Mouse (Mus musculus) frontal cortex, postnatal 14 days (tissue): Measurements from ENCODE around the gene A830031A19Rik.

Source experiments
- DNase-seq, 2 experiments: peaks; one replicate each; pipeline ENCODE4 v3.0.0; 2022; ENCODE audit warnings: low spot score in 2 of 2

A830031A19Rik gene

DNA sequence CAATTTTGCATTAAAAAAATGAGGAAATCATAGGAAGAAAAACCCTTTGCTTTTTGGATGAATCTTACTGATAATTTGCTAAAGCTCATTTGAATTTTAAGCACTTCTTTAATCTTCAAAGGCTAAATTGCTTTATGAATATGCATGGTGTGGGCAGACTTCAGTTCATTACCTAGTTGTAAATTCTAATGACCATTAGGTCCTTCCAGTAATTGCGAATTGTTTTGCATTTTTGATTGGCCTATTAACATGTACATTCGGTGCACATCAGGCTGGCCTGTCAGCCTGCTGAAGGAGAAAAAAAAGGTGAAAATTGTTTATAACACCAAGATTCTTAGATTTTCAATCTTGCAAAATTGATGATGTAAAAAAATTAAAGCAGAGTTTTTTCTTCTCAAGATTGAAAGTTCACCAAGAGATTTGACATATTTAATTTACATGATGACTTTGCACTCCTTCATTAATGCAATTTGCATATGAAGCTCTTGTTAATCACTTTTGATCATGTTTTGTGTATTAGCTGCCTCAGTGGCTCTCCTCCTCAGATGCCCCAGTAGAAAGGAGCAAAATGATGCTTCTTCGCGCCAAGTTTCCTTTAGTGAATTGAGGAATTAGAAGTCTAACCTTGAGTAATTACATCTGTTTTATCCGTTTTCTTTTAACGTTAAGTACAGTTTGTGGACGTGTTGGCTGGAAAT is 21.0 kb upstream of the A830031A19Rik start:
- DNase-seq = no peak

DNA sequence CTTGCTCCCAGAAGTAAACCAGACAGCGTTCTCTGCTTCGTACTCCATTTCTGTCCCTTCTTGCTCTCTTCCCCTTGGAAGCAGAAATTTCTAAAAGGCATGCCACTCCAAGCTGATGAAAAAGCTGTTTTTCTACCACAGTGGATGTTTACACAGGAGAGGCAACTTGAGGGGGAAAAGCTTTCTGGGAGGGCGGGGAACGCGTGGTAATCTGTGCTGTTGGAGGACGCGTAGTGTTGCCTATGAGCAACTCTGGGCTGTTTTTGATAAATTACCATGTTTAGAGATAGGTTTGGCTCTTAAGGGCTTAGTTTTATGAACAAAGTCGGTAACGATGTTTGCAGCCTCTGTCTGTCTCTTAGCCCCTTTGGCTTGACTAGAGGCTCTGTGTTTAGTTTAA is 20.4 kb upstream of the A830031A19Rik start:
- no peak for DNase-seq

DNA sequence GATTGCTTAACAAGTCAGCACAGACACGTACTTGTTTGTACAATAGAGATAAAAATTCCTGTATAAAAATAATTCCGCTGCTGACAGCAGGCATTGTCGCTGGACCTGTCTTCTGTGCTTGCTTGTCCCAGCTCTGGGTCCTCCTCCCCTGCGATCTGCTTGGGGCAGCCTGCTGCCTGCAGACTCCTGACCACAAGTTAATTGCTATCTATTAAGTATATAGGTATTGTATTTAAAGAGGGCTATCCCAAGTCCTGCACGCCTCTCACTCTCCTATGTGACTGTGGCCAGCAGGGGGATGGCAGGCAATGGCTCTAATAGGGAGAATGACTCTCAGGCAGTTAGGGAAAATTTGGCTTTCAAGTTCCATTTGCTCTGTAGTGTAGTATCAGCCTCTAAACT is 19.2 kb upstream of the A830031A19Rik start:
- no peak for DNase-seq

DNA sequence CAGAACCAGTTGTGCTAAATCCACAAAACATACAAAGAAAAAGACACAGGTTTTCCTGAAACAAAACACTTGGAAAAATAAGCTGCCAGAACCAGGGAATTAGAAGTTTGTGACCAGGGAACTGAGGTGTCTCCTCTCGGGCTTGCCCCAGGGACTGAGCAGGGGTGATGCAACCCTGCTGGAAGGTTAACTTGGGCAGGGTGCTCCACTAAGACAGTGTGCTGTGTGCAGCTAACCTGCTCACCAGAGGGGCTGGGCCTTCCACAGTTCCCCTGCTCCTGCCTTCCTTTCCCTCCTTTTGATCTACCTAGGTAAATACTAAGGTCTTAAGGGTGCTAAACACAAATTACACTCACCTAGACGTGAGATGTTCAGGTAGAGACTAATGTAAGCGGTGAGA is 17.8 kb upstream of the A830031A19Rik start:
- no peak for DNase-seq

DNA sequence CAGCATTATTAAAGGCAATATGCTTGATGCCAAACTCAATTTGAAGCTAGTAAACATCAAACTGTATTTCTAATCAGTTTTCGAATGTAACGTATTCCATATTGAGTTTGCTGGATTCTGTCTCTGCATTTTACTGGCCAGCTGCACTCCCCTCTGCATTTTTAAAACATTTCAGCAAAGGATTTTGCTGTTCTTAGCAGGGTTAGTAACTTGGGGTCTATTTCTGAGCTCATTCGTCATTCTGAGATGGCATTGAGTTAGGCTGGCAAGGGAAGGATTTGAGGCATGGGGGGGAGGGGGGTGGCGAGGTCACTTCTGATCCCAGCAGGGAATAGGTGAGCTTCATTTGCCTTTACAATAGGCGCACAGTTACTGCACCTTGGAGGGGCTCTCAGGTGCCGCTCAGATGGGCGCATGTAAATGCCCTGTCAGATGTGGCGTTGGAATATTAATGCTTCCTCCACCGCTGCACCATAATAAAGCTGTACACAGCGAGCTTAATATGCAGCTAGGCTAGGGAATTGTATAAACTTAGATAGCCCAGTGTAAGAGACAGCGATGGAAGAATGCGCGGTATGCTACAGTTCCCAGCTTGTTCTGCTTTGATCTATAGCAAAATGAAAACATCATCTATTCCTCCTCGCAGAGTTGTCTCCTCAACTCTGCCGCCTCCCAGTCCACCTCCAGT is 16.7 kb upstream of the A830031A19Rik start:
- DNase-seq = no peak

DNA sequence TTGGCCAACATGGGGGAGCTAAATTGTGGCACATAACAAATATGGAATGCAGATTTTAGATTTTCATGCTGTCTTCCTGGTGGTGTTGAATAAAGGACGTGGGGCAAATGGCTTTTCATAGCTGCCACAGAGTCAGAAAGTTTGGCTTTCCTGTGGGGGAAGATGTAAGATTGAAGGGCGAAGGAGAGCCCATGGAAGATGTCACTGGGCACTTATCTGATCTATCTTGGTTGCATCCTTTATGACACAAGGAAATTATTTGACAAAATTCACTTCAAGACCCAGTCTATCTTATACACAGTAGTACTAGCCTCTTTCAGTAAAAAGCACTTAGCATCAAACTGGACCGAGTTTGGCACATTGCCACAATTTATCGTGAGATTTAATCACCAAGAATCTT is 15.6 kb upstream of the A830031A19Rik start:
- no peak for DNase-seq

DNA sequence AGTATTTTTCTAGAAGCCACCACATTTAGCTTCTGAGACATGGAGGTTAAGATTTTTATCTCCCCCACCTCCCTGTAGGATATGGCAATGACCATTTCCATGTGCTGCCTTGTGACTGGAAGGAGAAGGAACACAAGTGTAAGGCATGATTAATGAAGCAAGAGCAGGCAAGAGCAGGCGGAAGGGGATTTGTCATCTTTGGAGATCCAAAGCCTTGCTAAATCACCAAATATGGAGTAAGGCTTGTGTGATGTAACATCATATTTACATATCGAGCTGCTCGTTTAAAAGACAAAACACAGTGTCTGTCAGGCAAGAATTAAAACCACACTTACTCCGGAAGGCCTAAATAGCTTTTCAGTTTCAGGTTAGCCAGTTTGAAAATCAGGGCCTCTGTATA is 12.2 kb upstream of the A830031A19Rik start:
- DNase-seq = no peak

DNA sequence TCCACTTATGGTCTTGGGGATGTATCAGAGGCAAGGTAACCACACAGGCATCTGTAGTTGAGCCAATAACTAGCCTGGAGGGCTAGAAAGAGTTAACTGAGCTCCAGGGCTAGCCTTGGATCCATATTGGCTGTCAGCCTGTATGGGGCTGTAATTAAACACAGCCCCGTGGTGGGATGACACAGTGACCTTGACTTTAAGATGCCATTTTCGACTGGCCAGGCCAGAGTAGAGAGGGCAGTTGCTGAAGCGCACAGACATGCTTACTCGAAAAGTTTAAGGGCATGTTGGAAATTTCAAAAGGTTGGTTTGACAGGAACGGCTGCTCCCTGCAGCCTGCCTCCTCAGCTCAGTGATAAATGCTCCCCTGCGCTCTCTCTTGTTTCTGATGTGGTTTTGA is 11.1 kb upstream of the A830031A19Rik start:
- DNase-seq = no peak

DNA sequence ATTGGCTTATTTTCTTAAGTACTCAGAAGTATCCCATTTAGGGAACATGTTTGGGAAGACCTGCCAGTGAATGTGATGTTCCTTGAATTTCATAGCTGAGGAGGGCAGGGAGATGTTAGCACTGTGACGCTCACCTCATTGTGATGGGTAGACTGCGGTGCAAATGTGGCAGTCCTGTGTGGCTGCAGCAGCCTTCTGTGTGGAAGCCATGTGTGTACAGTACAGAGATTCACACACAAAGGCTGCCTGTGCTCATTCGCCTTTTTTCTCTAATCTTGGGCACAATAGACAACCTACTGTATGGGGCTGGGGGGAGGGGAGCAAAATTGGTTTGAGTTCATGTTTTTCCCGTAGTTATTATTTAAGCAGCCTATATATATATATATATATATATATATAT is 9.7 kb upstream of the A830031A19Rik start:
- no peak for DNase-seq

DNA sequence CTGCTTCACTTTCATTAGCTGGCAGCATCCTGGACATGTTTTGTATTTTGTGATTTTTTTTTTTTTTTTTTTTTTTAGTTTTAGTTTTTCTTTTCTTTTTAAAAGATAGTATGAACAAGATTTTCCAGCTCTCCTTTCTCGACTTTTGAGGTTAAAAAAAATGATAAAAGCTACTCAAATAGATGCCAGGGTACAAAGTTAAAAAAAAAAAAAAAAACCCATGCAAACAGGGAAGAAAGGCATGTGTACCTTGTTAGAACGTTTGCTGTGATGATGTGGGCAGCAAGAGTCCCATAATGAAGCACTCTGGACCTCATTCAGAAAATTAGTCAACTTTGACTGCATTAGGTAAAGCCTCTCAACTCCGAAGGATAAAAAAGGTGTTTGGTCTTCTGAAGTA is 9.2 kb upstream of the A830031A19Rik start:
- no peak for DNase-seq

DNA sequence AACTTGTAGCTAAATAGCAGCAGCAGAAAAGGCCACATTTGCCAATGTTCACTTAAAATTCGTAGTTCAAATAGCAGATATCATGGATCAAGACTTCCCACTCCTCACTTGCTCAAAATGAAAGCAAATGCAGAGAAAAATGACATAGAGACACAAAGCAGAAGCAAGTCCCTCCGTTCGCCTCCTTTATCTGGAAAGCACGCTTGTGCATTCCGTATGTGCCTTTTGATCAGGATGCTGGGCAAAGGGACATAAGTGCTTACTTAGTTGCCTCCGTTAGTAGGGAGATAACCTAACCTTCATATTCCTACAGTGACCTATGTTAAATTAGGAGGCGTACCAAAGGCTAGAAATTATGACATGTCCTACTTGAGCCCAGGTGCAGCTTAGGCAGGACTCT is 8.6 kb upstream of the A830031A19Rik start:
- no peak for DNase-seq

DNA sequence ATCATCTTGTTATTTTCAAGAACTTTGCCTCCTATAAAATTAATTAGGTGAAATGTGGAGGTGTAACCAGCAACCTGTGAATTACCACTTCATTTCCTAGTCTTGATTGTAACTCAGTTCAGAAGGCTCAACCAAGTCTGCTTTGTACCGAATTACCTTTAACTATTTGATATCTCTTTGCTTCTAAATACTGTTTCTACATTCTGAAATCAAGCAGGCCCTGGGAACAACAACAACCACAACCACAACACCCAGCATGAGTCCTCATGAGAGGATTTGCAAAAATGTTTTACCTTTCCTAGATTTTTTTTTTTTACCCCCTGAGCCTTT is 8.2 kb upstream of the A830031A19Rik start:
- no peak for DNase-seq

DNA sequence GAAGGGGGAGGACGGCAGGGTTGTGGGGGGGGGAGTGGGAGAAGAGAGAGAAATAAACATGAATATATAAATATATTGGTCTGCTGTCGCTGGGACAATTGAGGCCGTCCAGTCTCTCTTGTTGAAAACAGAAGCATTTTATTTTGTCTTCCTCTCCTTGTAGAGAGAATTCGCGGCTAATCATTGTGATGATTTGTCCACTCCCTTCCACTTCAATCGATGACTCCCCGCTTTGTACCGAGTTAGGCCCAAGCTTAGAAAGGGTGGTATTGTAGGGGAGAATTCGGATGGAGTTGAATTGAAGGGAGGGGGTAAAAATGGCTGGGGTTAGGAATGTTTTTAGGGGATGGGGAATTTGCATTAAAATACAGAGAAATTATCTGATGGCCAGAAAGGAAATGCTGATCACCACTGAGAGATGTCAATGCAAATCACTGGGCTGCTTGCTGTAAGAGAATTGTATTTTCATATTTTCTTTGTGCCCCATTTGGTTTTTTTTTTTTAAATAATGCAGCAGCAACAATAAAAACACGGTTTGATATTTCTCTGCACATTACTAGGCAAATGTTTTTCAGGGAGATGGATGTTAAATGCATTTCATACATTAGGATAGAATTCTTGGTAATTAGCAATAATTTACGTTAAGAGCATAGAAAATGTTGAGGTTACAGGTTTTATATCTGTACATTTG is 7.7 kb upstream of the A830031A19Rik start:
- no peak for DNase-seq

DNA sequence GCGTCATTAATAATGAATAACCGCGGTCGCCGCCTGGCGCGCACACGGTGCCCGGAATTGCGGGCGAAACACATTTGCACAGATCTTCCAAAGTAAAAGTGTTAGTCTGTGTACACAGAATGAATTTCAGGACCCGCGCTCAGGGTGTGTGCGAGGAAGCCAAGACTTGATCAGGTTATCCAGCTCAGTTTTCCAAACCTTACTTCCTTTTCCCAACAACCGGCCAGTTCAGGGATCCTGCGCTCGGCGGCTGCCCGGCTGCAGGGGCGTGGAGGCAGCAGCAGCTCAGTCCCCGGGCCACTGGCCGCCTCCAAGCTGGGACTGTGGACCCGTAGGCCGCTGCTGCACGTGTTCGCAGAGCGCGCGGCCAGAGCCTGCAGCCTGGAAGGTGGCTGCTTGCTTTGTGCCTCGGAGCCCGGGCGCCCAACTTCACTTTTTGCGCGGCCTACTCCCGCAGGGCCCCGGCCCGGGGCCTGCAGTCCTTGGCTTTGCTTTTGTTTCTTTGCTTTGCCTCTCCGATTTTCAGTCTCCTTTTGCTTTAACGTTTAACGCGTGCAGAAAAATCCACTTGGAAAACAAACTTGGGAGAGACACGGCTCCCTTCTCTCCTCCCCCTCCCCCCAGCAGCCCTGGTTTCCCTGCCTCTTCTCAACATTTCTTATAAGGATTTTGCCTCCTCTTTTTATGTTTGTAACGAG is 7.0 kb upstream of the A830031A19Rik start:
- DNase-seq = no peak

DNA sequence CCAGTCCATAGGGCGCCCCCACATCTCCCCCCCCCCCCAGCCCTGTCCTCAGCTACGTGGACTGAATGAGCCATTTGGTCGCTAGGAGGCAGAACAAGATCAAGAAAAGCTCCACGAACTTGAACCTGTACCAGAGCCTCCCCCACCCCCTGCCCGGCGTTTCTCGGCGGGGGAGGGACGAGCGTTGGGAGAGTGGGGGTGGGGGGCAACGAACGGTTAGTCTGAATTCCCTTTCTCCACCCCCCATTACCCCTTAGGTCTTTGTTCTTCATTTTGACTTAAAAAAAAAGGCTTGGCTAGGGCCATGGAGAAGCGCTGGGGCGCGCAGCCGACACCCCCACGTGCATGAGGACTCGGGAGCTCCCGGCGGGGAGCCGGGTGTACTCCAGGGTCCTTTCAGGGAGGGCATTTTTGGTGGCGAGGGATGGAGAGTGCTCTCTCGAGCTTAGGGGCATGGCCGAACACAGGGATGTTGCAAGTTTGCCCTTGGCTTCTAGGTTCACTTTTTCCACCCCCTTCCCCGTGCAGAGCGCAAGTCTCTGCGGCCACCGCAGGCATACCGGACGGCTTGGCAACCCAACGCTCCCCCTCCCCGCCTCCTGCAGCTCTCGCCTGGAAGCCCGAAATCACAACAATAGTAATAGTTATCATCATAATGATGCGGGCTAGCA is 6.3 kb upstream of the A830031A19Rik start:
- DNase-seq = peak in 1 of 2 experiments; percentile 51

DNA sequence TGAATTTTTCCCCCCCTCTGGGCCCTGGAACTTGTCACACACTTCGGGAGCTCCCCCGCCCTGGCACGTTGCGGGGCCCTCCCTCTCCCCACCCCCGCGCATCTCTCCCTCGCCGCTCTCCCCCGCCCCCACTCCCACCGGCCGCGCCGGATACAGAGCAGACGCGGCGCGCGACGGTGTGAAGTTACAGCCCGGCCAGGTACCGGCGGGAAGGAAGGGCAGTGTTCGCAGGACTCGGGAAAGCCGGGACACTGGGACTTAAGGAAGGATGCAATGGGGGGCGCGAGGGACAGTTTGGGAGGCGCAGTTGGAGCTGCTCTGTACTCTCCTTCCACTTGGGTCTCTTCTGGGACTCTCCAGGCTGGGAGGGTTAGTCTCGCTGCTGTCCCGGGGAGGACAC is 5.7 kb upstream of the A830031A19Rik start:
- DNase-seq = no peak

DNA sequence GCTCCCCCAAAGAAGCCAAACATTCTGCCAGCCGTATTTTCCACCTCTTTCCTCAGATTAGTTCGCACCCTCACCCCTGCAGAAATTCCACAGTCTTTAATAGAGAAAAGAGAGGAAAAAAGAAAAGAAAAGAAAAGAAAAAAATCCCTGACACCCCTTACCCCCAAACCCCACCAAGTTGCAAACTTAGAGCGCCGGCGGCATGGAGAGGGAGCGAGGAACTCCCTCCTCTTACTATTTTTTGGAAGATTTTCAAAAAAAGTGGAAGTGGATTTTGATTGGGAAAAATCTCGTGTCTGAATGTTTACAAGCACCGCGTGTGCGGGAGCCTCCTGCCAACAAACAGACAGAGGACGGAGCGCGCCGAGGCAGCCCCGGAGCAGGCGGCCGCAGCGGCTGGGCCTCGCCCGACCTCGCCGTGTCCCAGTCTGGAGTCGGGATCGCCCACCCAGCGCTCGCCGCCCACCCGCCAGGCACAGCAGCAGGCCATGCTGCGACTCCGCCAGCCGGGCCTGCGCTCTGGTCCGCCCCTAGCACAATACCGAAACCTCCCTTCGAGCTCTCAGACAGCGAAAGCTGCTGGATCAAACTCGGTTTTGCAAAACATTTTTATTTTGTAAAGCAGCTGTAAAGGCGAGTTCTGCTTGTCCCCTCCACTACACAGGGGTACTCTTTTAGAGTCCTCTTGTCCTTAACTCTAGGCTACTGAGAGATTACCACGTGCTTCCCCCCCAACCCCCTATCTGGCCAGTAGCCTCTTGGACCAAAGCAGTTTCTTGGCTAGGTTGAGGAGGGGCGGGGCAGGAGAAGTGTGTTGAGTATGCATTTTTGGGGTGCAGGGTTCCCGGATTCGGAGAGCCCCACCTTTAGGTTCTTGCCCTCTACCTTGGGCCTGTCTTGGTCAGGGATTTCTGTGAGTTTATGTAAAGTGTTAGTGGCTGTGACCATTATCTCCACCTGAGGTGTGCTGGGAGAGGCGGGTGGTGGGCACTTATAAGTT is 4.8 kb upstream of the A830031A19Rik start:
- DNase-seq = no peak

DNA sequence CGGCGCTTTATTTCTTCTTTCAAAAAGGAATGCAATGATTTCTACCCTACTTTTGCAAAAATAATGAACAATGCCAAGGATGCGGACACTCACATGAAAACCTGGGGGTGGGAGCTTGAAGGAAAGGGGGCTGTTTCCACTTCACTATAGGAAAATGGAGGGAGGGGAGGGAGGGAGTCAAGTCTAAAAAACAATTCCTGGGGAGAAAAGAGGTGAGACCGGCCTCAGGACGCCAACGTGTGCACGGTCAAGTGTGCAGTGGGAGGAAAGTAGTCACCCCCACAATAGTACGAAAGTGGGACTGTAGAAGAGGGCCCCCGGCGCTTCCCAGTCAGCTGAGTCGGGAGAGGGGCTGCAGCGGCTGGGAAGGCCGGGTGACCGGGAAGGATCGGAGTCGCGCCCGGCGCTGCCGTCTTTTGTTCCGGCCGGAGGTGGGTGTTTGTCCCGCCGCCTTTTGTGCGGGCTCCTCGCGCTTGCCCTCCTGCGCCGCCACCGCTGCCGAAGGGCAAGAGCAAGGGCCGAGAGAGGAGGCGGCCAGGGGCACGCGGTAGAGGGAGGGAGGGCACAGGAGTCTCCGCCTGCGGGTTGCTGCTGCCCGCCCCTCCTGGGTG is 4.0 kb upstream of the A830031A19Rik start:
- DNase-seq = no peak

DNA sequence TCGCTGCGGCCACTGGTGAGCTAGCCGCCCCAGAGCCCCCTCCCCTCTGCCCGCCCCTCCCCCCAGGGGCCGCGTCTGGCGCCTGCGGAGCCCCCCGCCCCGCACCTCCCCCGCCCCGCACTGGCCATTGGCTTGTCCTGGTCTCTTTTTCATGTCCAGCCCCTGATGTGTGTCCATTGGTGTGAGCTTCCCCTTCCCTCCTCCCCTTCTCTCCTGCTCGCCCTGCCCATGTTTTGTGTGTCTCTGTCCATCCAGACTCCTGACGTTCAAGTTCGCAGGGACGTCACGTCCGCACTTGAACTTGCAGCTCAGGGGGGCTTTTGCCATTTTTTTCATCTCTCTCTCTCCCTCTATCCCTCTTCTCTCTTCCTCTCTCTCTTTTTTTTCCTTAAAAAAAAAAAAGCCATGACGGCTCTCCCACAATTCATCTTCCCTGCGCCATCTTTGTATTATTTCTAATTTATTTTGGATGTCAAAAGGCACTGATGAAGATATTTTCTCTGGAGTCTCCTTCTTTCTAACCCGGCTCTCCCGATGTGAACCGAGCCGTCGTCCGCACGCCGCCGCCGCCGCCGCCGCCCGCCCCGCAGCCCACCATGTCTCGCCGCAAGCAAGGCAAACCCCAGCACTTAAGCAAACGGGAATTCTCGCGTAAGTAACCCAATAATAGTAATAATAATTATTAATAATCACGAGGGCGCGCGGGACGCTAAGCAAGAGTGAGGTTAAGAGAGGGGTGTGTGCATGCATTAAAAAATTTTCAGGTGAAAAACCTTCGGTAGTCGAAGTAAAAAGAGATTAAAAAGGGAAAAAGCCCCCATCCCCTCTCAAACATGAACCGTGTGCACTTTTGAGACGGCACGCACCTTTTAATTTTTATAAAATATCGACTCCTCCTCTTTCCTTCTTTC is 3.2 kb upstream of the A830031A19Rik start, which contains the start of gene Bcl11a:
Gene Bcl11a, plus strand, starts transcription at position 262 of the 911 bp plus-strand sequence.
- peak in 1 of 2 experiments; percentile 49 for DNase-seq
